Mouse (Mus musculus): ENCODE data around the gene Tmem258.
"Not testable (repeated sequence)": the region's sequence is repeated elsewhere in the genome, so short reads cannot be mapped to it uniquely, and the experiment has no call there.

The Tmem258 gene

GRCm38 (mm10) chr19:10203848-10204615, at the start of gene Tmem258, which contains the start of gene Fen1:
TSS of gene Tmem258 (plus strand) at chr19:10204014.
TSS of gene Fen1 (minus strand) at chr19:10204169.
- peak; percentile 88 for DNase-seq (ENCODE audit: low spot score)

GRCm38 (mm10) chr19:10157725-10158124, 46.1 kb upstream of the Tmem258 start:
- no peak for DNase-seq (ENCODE audit: low spot score)

DNA sequence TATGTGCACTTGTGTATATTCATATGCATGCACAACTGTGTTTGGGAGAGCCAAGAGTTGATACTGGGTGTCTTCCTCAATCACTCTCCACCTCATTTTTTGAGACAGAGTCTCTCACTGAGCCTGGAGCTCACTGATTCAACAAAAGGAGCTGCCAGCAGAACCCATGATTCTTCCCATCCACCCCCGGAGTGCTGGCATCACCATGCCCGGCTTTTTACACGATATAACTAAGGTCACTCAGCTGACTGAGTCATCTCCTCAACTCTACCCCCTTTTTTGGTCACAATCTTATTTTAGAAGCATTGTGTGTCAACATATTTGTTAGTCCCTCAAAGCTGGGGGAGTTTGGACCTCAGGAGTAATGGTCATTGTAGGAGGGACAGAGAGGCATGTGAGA, 39.9 kb upstream of the Tmem258 start:
- DNase-seq (ENCODE audit: low spot score) = no peak

DNA sequence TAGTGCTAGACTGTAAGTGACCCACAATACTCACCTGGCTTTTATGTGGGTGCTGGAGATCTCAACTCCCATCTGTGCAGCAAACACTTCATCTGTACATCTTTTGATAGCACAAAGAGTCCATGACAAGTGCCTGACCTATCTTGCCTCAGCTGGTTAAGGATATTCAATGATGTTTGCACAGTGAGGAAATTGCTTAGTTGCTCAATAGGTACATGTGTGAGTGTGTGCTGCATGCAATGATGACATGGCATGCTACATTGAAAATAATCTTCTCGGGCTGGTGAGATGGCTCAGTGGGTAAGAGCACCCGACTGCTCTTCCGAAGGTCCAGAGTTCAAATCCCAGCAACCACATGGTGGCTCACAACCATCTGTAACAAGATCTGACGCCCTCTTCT, 37.9 kb upstream of the Tmem258 start:
- not testable (repeated sequence) for DNase-seq (ENCODE audit: low spot score)

DNA sequence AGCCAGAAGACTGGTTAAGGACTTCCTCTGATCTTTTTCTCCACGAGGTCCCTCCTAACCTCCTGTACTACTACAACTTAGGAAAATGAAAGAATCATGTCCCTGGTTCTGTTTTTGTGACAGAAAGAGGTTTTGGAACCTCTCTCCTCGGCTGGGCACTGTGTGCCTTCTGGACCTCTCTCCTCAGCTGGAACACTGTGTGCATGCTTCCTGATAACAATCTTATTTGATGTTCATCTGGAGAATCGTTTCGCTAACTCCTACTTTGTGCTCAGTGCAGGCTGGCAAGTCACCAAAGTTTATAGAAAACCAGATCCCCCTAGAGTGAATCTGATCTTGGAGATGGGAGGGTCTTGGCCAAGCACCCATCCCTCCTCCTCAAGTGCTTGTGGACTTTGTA, 36.7 kb upstream of the Tmem258 start:
- DNase-seq (ENCODE audit: low spot score) = no peak

DNA sequence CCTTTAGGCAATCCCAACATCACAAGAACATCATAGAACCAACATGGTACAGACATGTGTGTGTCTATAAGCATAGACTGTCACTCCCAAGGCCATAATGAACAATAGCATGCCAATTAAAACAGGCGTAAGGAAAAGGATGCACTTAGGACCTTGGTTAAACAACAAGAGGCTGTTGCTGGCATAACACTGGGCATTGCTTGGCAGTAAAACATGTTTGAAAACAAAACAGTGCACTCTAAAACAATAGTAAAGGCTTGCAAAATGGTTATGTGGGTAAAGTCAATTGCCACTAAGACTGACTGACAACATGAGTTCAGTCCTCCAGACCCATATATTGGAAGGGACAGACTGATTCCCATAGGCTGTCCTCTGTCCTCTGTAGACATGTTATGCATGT, 35.9 kb upstream of the Tmem258 start:
- no peak for DNase-seq (ENCODE audit: low spot score)

DNA sequence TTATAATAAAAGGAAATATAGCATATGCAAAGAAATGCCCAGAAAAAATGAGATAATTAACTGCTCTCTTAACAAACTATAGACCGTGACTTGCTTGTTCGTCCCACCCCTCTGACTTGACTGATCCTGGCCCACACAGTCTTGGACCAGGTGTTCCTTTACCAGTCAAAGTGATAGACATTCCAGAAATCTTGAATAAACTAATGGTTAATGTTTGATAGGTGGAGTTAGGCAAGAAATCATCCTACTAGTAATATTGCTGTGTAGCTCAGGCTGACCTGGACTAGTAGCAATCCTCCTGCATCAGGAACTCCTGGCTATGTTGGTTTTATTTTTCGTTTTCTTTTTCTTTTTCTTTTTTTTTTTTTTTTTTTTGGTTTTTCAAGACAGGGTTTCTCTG, 35.4 kb upstream of the Tmem258 start:
- no peak for DNase-seq (ENCODE audit: low spot score)

- DNase-seq (ENCODE audit: low spot score) = no peak
Measured at GRCm38 (mm10) chr19:10169179-10169578, 34.6 kb upstream of the Tmem258 start.

GRCm38 (mm10) chr19:10169692-10170330, 34.0 kb upstream of the Tmem258 start:
- DNase-seq (ENCODE audit: low spot score) = not testable (repeated sequence)

DNA sequence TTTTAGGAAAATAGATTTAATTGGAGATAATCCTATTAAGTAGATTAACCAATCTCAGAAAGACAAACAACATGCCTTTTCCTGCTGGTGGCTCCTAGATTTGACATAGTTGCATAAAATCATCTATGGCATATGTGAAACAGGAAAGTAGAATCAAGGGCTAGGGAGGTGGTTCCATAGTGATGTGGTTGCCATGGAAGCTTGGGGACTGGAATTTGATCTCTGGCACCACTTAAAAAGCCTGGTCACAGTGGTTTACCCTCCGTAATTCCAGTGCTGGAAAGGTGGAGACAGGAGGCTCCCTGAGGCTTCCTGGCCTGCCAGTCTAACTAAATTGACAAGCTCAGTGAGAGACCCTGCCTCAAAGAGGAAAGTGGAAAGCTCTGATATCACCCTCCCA, 33.3 kb upstream of the Tmem258 start:
- no peak for DNase-seq (ENCODE audit: low spot score)

GRCm38 (mm10) chr19:10171359-10171758, 32.5 kb upstream of the Tmem258 start:
- DNase-seq (ENCODE audit: low spot score) = no peak

DNA sequence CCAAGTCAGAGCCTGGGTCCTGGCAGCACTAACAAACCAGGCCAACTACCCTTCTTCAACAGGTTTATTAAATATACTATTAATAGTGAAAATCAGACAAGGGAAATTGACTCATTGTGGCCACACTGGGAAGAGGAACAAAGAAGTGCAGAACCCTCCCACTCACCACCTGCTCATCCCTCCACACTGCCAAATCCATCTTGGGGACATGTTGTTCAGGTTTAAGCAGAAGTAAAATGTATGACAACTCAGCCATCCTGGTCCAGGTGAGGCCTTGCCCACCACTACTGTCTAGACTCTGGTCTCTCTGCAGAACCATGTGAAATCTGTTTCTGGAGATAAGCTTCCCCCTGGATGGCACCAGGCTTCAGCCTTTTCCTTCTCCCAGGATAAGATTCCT, 32.0 kb upstream of the Tmem258 start:
- no peak for DNase-seq (ENCODE audit: low spot score)

GRCm38 (mm10) chr19:10173116-10173718, 30.6 kb upstream of the Tmem258 start:
- no peak for DNase-seq (ENCODE audit: low spot score)

GRCm38 (mm10) chr19:10173844-10174539, 29.8 kb upstream of the Tmem258 start:
- DNase-seq (ENCODE audit: low spot score) = no peak

DNA sequence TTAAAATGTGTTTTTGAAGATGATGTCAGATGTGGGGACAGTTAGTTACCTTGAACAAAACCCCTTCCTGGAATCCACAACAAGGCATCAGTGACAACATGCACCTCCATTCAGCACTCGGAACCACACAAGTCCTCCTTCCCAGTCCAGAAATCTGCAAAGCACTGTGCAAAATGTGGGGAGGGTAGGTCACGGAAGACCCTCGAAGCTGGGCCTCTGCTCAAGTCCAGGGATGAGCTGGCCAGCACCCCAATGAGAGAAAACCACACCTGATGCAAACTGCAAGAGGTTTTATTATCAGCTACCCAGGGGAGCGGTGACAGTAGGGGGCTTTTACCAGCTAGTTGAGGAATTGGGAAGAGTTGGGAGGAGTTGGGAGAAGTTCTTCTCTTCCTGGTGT, 28.9 kb upstream of the Tmem258 start:
- no peak for DNase-seq (ENCODE audit: low spot score)

DNA sequence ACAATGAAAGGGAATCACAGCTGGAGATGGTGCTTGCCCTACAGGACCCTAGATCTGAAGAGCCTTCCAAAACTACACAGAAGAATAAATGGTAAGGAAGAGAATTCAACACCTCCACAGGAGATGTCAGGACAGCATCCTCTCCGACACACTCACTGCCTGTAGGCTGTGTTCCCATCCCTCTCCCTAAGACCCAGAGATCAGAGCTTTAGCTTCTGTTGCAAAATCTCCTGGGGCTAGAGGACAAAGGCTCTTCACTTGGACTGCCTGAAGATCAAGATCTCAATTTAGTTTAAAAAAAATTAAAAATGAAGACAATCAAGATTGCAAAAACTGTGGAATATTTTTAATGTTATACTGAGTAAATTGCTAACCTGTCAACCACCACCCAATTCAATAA, 27.3 kb upstream of the Tmem258 start:
- no peak for DNase-seq (ENCODE audit: low spot score)

- DNase-seq (ENCODE audit: low spot score) = no peak
Measured at GRCm38 (mm10) chr19:10176941-10177372, 26.9 kb upstream of the Tmem258 start.

- no peak for DNase-seq (ENCODE audit: low spot score)
Measured at GRCm38 (mm10) chr19:10181225-10181624, 22.6 kb upstream of the Tmem258 start.

GRCm38 (mm10) chr19:10182142-10182541, 21.7 kb upstream of the Tmem258 start:
- DNase-seq (ENCODE audit: low spot score) = no peak

- DNase-seq (ENCODE audit: low spot score) = peak; percentile 75
Measured at GRCm38 (mm10) chr19:10182670-10183298, 21.0 kb upstream of the Tmem258 start, which contains the start of gene Fads1. TSS of gene Fads1 (plus strand) at chr19:10182888.

DNA sequence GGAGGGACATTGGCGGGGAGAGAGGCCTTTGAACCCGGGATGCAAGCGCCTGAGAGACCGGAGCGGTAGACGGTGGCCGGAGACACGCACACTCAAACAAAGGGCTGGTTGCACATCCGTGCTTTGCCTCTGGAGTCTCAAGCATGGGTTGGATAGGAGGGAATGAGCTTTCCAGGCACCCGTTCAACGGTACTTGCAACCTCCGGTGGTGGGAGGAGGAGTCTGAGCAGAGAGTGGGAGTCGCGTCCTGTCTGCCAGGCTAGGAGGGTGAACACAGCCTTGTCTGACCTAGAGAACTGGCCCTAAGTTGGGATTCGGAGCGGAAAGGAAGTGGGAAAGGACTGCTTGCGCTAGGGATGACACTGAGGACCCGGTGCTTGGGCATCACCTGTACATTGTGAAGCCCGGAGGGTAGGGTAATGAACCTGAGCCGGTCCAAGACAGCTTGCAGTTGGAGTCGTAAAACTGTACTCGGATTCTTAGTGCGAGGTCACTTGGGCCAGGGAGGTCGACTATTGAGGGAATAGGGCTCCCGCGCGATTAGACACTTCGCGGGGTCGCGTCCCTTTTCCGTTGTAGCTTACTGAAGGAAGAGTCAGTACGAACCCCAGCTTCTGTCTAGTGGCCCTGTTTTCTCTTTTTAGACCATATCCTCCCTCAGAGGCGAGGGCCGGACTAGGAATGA, 20.4 kb upstream of the Tmem258 start:
- no peak for DNase-seq (ENCODE audit: low spot score)
